Mouse (Mus musculus) MEL (cell line): ENCODE results near the gene Fhl3.

Source experiments
- CTCF ChIP-seq, 3 experiments: IDR thresholded peaks in 2 of 3; conservative IDR thresholded peaks in 1 of 3; 2 replicates each; pipeline ENCODE4 v1.5.1; 2011 to 2012; ENCODE audit warnings: low read length in 3 of 3, low read depth in 2 of 3, mild to moderate bottlenecking in 2 of 3, improper control_type of control experiment in 1 of 3, inconsistent platforms in 1 of 3, mixed read lengths in 1 of 3, moderate library complexity in 1 of 3; ENCODE audit not compliant: control insufficient read depth in 1 of 3, insufficient read depth in 1 of 3, poor library complexity in 1 of 3, severe bottlenecking in 1 of 3
- E2F4 ChIP-seq: IDR thresholded peaks from 2 replicates; pipeline ENCODE4 v1.6.1; 2011; ENCODE audit warnings: low read depth, low read length, improper control_type of control experiment, borderline replicate concordance
- EP300 ChIP-seq, 2 experiments: IDR thresholded peaks; 2 replicates each; pipeline ENCODE4 v1.6.1; 2011; ENCODE audit warnings: improper control_type of control experiment in 2 of 2, low read length in 2 of 2, low read depth in 1 of 2, mild to moderate bottlenecking in 1 of 2
- MYB ChIP-seq: IDR thresholded peaks from 2 replicates; pipeline ENCODE4 v1.6.1; 2011; ENCODE audit warnings: mild to moderate bottlenecking, low read depth, low read length, improper control_type of control experiment
- NELFE ChIP-seq: IDR thresholded peaks from 2 replicates; pipeline ENCODE4 v1.6.1; 2011; ENCODE audit warnings: low read depth, low read length, improper control_type of control experiment
- POLR2A ChIP-seq, 2 experiments: IDR thresholded peaks; 2 replicates each; pipeline ENCODE4 v1.6.1; 2011 to 2012; ENCODE audit warnings: low read length in 2 of 2, mild to moderate bottlenecking in 2 of 2, control low read depth in 1 of 2, improper control_type of control experiment in 1 of 2, low read depth in 1 of 2, moderate library complexity in 1 of 2; ENCODE audit not compliant: control insufficient read depth in 1 of 2, insufficient read depth in 1 of 2, poor library complexity in 1 of 2
- RAD21 ChIP-seq: IDR thresholded peaks from 2 replicates; pipeline ENCODE4 v1.6.1; 2011; ENCODE audit warnings: mild to moderate bottlenecking, low read depth, low read length, improper control_type of control experiment
- TBP ChIP-seq: IDR thresholded peaks from 2 replicates; pipeline ENCODE4 v1.8.0; 2011; ENCODE audit warnings: low read depth, low read length, improper control_type of control experiment
- TCF12 ChIP-seq: IDR thresholded peaks from 2 replicates; pipeline ENCODE4 v1.6.1; 2014; ENCODE audit warnings: low read depth, mild to moderate bottlenecking, inconsistent platforms, low read length, improper control_type of control experiment, moderate library complexity
- UBTF ChIP-seq: IDR thresholded peaks from 2 replicates; pipeline ENCODE4 v1.6.1; 2012; ENCODE audit warnings: low read depth, mild to moderate bottlenecking, inconsistent platforms, low read length, improper control_type of control experiment, moderate library complexity, borderline replicate concordance; ENCODE audit not compliant: insufficient read depth
- ZKSCAN1 ChIP-seq: IDR thresholded peaks from 2 replicates; pipeline ENCODE4 v1.6.1; 2012; ENCODE audit warnings: low read depth, mild to moderate bottlenecking, inconsistent platforms, low read length, improper control_type of control experiment, moderate library complexity

- peak; percentile 26; the same call in 1 of the 2 replicates for TF ChIP-seq E2F4
- TF ChIP-seq CTCF (IDR thresholded peaks at IDR 0.05 in 2 of 3, conservative IDR thresholded peaks at IDR 0.05 in 1 of 3; ENCODE audit: control insufficient read depth in 1 of 3, insufficient read depth in 1 of 3, low read depth in 2 of 3, low read length in 3 of 3, poor library complexity in 1 of 3, severe bottlenecking in 1 of 3): no peak
- peak; percentile 81 for TF ChIP-seq NELFE
- TF ChIP-seq TBP: 0 out of 2 replicates have a peak, but pooled peaks have one; percentile 37
- TF ChIP-seq UBTF: 0 out of 2 replicates have a peak, but pooled peaks have one; percentile 27
- TF ChIP-seq MYB: no peak
- TF ChIP-seq POLR2A (IDR thresholded peaks at IDR 0.05; ENCODE audit: control insufficient read depth in 1 of 2, insufficient read depth in 1 of 2, low read depth in 1 of 2, low read length in 2 of 2, poor library complexity in 1 of 2): peak; percentile 77 to 81; a peak in 3 of 4 replicates
- peak; percentile 43 for TF ChIP-seq TCF12
- TF ChIP-seq EP300 (IDR thresholded peaks at IDR 0.05; ENCODE audit: low read depth in 1 of 2, low read length in 2 of 2): no peak
- TF ChIP-seq ZKSCAN1: no peak
- no peak for TF ChIP-seq RAD21
Observed at GRCm38 (mm10) chr4:124751300-124752250, 51.1 kb downstream of the Fhl3 start.
